Mouse (Mus musculus): ENCODE measurements around the gene Rhob.

DNA sequence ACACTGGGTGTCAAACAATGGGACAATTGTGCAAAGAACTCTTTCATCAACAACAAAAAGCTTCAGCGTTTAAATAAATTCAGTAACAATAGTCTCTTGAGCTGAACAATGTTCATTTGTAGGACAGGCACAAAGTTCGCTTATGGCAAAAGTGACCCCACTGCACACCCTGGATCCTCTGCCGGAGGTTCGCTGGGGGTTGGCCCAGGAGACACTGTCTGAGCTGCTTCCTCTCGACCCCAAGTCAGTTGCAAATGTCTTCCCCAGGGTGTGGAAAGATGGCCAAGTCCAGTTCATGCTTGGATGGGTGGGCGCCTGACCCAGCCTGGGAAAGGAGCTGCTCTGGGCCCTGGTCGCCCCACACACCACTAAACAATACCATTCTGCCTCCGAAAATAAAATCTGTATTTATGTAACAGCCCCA lies 1.6 kb downstream of the Rhob start:
- TF ChIP-seq MAX (IDR thresholded peaks at IDR 0.05; ENCODE audit: low read depth) (no peak), MYOD1 (IDR thresholded peaks at IDR 0.05; ENCODE audit: control insufficient read depth in 1 of 3, insufficient read length in 2 of 3, low read depth in 2 of 3) (no peak), POLR2A (IDR thresholded peaks at IDR 0.05; ENCODE audit: insufficient read length, low read depth) (peak; percentile 48)
